Mouse (Mus musculus): ENCODE results near the gene Gm11239. TPM values are rescaled to one million over a fixed set of nuclear protein-coding genes. Genes with fewer than 3 reads are reported as not detected.

The Gm11239 gene
- polyA plus RNA-seq (2017; shearing (Covaris generic)), result not detected

GRCm38 (mm10) chr4:73668054-73668453 lies at the start of gene Gm11239:
TSS of gene Gm11239 (plus strand) at chr4:73668354.

DNA sequence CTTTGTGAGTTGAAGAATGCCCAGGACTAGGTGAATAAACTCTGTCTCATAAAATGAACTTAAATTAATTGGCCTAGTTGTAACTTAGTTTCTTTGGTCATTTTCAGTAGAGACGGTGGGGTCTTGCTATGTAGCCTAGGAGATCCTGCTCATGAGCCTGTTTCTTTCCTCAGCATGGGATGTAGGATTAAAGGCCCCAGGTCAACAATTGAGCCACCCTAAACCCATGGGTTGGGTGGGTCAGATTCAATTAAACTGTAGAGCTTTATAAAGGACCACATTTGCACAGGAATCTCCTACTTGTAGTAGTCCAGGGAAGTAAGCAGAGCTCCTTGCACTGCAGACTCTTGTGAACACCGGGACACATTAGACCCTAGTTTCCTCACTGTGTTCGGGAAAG lies 45.5 kb upstream of the Gm11239 start, which contains the start of gene Gm11237:
Gene Gm11237, plus strand, starts transcription at position 301 of the 400 bp plus-strand sequence.

DNA sequence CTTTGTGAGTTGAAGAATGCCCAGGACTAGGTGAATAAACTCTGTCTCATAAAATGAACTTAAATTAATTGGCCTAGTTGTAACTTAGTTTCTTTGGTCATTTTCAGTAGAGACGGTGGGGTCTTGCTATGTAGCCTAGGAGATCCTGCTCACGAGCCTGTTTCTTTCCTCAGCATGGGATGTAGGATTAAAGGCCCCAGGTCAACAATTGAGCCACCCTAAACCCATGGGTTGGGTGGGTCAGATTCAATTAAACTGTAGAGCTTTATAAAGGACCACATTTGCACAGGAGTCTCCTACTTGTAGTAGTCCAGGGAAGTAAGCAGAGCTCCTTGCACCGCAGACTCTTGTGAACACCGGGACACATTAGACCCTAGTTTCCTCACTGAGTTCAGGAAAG lies 30.3 kb upstream of the Gm11239 start, which contains the start of gene Gm11236:
Gene Gm11236, plus strand, starts transcription at position 301 of the 400 bp plus-strand sequence.

GRCm38 (mm10) chr4:73683216-73683615 lies 15.1 kb downstream of the Gm11239 start, which contains the start of gene Gm428:
TSS of gene Gm428 (plus strand) at chr4:73683516.

Other genes starting within 250 kb of the Gm11239 start
- not detected for gene Gm11238, start 60.5 kb upstream of the Gm11239 start, polyA plus RNA-seq (2017; shearing (Covaris generic))
- gene Gm11237, start 45.4 kb upstream of the Gm11239 start, polyA plus RNA-seq (2017; shearing (Covaris generic)), result not detected
- gene Gm11236, start 30.2 kb upstream of the Gm11239 start, polyA plus RNA-seq (2017; shearing (Covaris generic)), result not detected
- not detected for gene Gm428, start 15.2 kb downstream of the Gm11239 start, polyA plus RNA-seq (2017; shearing (Covaris generic))
- not detected for gene Rasef, start 122.6 kb downstream of the Gm11239 start, polyA plus RNA-seq (2017; shearing (Covaris generic))
- gene Gm11758, start 207.9 kb downstream of the Gm11239 start, polyA plus RNA-seq (2017; shearing (Covaris generic)), result not detected
- not detected for gene Gm11757, start 222.8 kb downstream of the Gm11239 start, polyA plus RNA-seq (2017; shearing (Covaris generic))
- gene Gm13871, start 237.6 kb downstream of the Gm11239 start, polyA plus RNA-seq (2017; shearing (Covaris generic)), result not detected